ENCODE assay signal across 11 mouse cellular contexts in genomic region chr17:42882873-42883272, GRCm38 (mm10). TPM values are rescaled to one million over a fixed set of nuclear protein-coding genes. Genes with fewer than 3 reads are reported as not detected.
DNase-seq lines count a peak whose midpoint lies in the region; ATAC-seq and TF ChIP-seq lines count a peak whose summit lies in the region.
"Had no signal": no experiment of that assay in that cellular context is flagged by ENCODE, and none has a peak within 500 bp of the region (broad histone marks: within the 10 kb centered on the region; RNA-seq: fewer than 3 reads in every experiment).

No protein-coding gene starts in this region.

- peak; percentile 36 for TF ChIP-seq CTCF in liver, postnatal 0 days (IDR thresholded peaks at IDR 0.05; ENCODE audit: low read depth)

- 79% methylated on average over 1 of the region's 1 CpGs for WGBS in heart, embryonic 13.5 days
- 61% methylated on average over 1 of the region's 1 CpGs for WGBS in liver, postnatal 0 days (ENCODE audit: insufficient replicate concordance)

- peak overlapping the region; percentile 63; the same call in 1 of the 2 replicates for H3K27ac ChIP-seq in heart, embryonic 13.5 days (replicated peaks)
- peak overlapping the region; percentile 41; the same call in 1 of the 2 replicates for H3K27ac ChIP-seq in liver, postnatal 0 days (ENCODE audit: low read depth)
- H3K27ac ChIP-seq: hindbrain, embryonic 10.5 days had no signal

- no peaks in the 10 kb centered on the region for H3K36me3 ChIP-seq in heart, embryonic 13.5 days
- no peaks in the 10 kb centered on the region for H3K36me3 ChIP-seq in liver, postnatal 0 days (replicated peaks; ENCODE audit: insufficient read depth, low read length)
- H3K36me3 ChIP-seq: hindbrain, embryonic 10.5 days had no signal

- H3K9me3 ChIP-seq in heart, embryonic 13.5 days: 0 out of 2 replicates have a peak, but pooled peaks cover 4% of the 10 kb centered on the region
- H3K9me3 ChIP-seq in liver, postnatal 0 days (ENCODE audit: low read length): peaks cover 4% of the 10 kb centered on the region; the same call in 1 of the 2 replicates
- H3K9me3 ChIP-seq: hindbrain, embryonic 10.5 days had no signal

- H3K4me3 ChIP-seq in heart, embryonic 13.5 days: no peak overlapping the region
- 0 out of 2 replicates have a peak overlapping the region, but pooled peaks have one; percentile 4 for H3K4me3 ChIP-seq in liver, postnatal 0 days (ENCODE audit: low read depth, low read length)
- H3K4me3 ChIP-seq: hindbrain, embryonic 10.5 days had no signal

- DNase-seq in heart, postnatal 4 days: no peak
- DNase-seq in A20 (ENCODE audit: low read depth, low spot score): peak; percentile 81
- DNase-seq in liver, postnatal 0 days: no peak
- no peak for DNase-seq in urinary bladder, adult 2 months (ENCODE audit: low spot score)
- DNase-seq in cerebellum, adult 18-20 months: no peak
- DNase-seq in layer of hippocampus, postnatal 14 days (ENCODE audit: low spot score in 2 of 2): no peak

- peak overlapping the region; percentile 33; the same call in 1 of the 2 replicates for H3K9ac ChIP-seq in heart, embryonic 13.5 days
- H3K9ac ChIP-seq in liver, postnatal 0 days (replicated peaks): no peak overlapping the region

- no peaks in the 10 kb centered on the region for H3K27me3 ChIP-seq in heart, embryonic 13.5 days (replicated peaks)
- H3K27me3 ChIP-seq in liver, postnatal 0 days (ENCODE audit: insufficient read depth, low read length): no peaks in the 10 kb centered on the region

- no peak for TF ChIP-seq EP300 in liver, postnatal 0 days (IDR thresholded peaks at IDR 0.05; ENCODE audit: low read depth)

- peak overlapping the region; percentile 30 for H3K4me2 ChIP-seq in heart, embryonic 13.5 days
- peak overlapping the region; percentile 35 for H3K4me2 ChIP-seq in liver, postnatal 0 days (ENCODE audit: low read depth, low read length)

- no peak for ATAC-seq in heart, embryonic 13.5 days (ENCODE audit: extremely low read depth, insufficient number of reproducible peaks, low FRiP score, low TSS enrichment)
- peak; percentile 56 for ATAC-seq in common myeloid progenitor, adult 5-6 weeks (replicated peaks; ENCODE audit: low read depth, poor library complexity, severe bottlenecking)
- peak; percentile 43; the same call in 1 of the 2 replicates for ATAC-seq in liver, postnatal 0 days
- ATAC-seq: activated CD4-positive, CD25-positive, alpha-beta regulatory T cell, adult 4 months; forebrain, embryonic 16.5 days had no signal

- peaks cover 28% of the 10 kb centered on the region for H3K4me1 ChIP-seq in heart, embryonic 13.5 days
- H3K4me1 ChIP-seq in liver, postnatal 0 days (ENCODE audit: insufficient read depth): peaks cover 18% of the 10 kb centered on the region
- H3K4me1 ChIP-seq: hindbrain, embryonic 10.5 days had no signal

RNA-seq across cellular contexts. Expression of gene Cd2ap, which starts 6.4 kb away (rescaled TPM):
- polyA plus RNA-seq in heart, embryonic 13.5 days (2015; fragmentation: Nextera tagmentation; extraction: Ambion mirVana): 12.7 and 13.8 TPM in 2 replicates
- total RNA-seq in heart, postnatal 4 days (2021): 10 to 100 TPM; 36.3 to 39.1 TPM
- total RNA-seq in common myeloid progenitor, adult 5-6 weeks (2017): 16.6 and 17.4 TPM in 2 replicates
- 8.9 and 9.2 TPM in 2 replicates for polyA plus RNA-seq in liver, postnatal 0 days (2015; fragmentation: Nextera tagmentation; extraction: Ambion mirVana)
- polyA plus RNA-seq in urinary bladder, adult 2 months (2012; rRNA removed): 47.0 and 52.4 TPM in 2 replicates
- 10 to 100 TPM; 20.4 to 25.1 TPM for total RNA-seq in layer of hippocampus, postnatal 14 days (2021)
